Mouse (Mus musculus) CH12.LX (cell line): ENCODE results near the gene Abtb2.

Experiments used
- CTCF ChIP-seq, 2 experiments: IDR thresholded peaks in 1 of 2; conservative IDR thresholded peaks in 1 of 2; 2 replicates each; pipeline ENCODE4 v1.5.1; 2011 to 2012; ENCODE audit warnings: low read depth in 2 of 2, low read length in 2 of 2, improper control_type of control experiment in 1 of 2, inconsistent platforms in 1 of 2, mild to moderate bottlenecking in 1 of 2, moderate library complexity in 1 of 2
- E2F4 ChIP-seq: IDR thresholded peaks from 2 replicates; pipeline ENCODE4 v1.6.1; 2011; ENCODE audit warnings: low read depth, low read length, improper control_type of control experiment; ENCODE audit not compliant: insufficient replicate concordance
- EP300 ChIP-seq: IDR thresholded peaks from 2 replicates; pipeline ENCODE4 v1.6.1; 2011; ENCODE audit warnings: low read length, improper control_type of control experiment
- NELFE ChIP-seq: IDR thresholded peaks from 2 replicates; pipeline ENCODE4 v1.6.1; 2011; ENCODE audit warnings: low read depth, low read length, improper control_type of control experiment
- TCF12 ChIP-seq: IDR thresholded peaks from 2 replicates; pipeline ENCODE4 v1.6.1; 2014; ENCODE audit warnings: low read depth, mild to moderate bottlenecking, inconsistent platforms, low read length, improper control_type of control experiment
- ZNF384 ChIP-seq: IDR thresholded peaks from 2 replicates; pipeline ENCODE4 v1.6.1; 2012; ENCODE audit warnings: low read depth, low read length, improper control_type of control experiment, inconsistent platforms

DNA sequence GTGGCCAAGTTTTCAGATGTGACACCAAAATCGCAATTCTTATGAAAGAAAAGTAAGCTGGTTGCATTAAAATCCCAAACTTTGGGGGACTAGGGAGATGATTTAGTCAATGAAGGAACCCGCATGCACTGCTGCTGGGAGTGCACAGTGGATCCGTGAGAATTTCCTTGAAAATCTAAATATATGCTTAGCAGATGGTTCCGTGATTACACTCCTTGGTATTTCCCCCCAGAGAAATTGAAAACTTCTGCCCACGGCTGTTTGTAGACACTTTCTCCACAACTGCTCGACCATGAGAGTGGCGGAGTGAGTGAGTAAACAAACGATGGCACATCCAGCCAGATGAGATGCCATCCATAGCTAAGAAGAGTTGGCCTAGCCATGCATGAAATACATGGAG is 102.8 kb downstream of the Abtb2 start:
- TF ChIP-seq CTCF (conservative IDR thresholded peaks at IDR 0.05 in 1 of 2, IDR thresholded peaks at IDR 0.05 in 1 of 2; ENCODE audit: low read depth in 2 of 2, low read length in 2 of 2) (no peak), EP300 (no peak), E2F4 (no peak), TCF12 (no peak), NELFE (no peak), ZNF384 (no peak)
